Mouse (Mus musculus): ENCODE data around the gene Nol12. TPM values are rescaled to one million over a fixed set of nuclear protein-coding genes. Genes with fewer than 3 reads are reported as not detected.

Gene Nol12
- total and polyA plus RNA-seq, 3 experiments: 13.7 to 91.1 (median 33.2) TPM

DNA sequence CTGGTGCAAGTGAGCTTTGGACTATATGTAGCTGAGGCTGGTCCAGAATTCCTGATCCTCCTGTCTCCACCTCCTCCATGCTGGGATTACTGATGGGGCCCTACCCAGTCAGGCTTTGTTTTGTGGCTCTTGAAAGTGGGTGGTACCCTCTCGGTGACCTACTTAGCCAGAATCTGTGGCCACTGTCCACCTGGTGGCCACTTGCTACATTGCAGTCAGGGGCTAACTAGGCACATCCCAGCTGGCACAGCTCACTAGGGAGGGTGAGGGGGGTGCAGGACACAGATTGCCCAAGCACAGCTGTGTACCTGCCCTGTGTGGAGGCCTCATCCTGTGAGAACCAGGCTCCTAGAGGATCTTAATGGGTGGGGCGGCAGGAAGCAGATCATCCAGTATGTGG is 28.2 kb downstream of the Nol12 start:
- Histone ChIP-seq H3K4me1 (ENCODE audit: control insufficient read depth in 1 of 2, insufficient read depth in 2 of 2) (peaks cover 4 to 12% of the 10 kb centered on the region in 2 experiments; a peak in 1 of 4 replicates), H3K4me2 (ENCODE audit: insufficient read depth, low read depth, poor library complexity, severe bottlenecking) (no peak overlapping the region), H3K27me3 (replicated peaks) (peaks cover 35% of the 10 kb centered on the region), H3K79me2 (replicated peaks; ENCODE audit: control insufficient read depth, extremely low read depth, insufficient read depth, poor library complexity, severe bottlenecking) (no peaks in the 10 kb centered on the region), H3K9ac (ENCODE audit: insufficient read depth, low read depth) (no peak overlapping the region), H3K4me3 (replicated peaks in 1 of 3; ENCODE audit: low read depth in 2 of 3, low read length in 2 of 3, poor library complexity in 1 of 3) (no peak overlapping the region), H3K36me3 (replicated peaks in 1 of 2; ENCODE audit: control insufficient read depth in 1 of 2, insufficient read depth in 1 of 2, low read length in 1 of 2) (no peaks in the 10 kb centered on the region), H3K9me3 (replicated peaks; ENCODE audit: low read length) (no peaks in the 10 kb centered on the region), H3K27ac (ENCODE audit: insufficient read depth, low read depth) (no peak overlapping the region)
- dilution Hi-C loops (cut with MboI; ENCODE audit: extremely low pct_ligation_motif_present, extremely low pct_unique_long_range_greater_than_20kb, low sequenced_read_pairs) (no loop called here), in situ Hi-C loops (cut with MboI; ENCODE audit: low pct_ligation_motif_present, low pct_unique_long_range_greater_than_20kb, low sequenced_read_pairs) (no loop called here)
- peak; percentile 65 for DNase-seq (ENCODE audit: extremely low read depth)
- peak; percentile 44 for TF ChIP-seq RAD21 (IDR thresholded peaks at IDR 0.05; ENCODE audit: low read depth, low read length)
- no peak for TF ChIP-seq RCOR1 (conservative IDR thresholded peaks at IDR 0.05; ENCODE audit: low read depth, low read length)
- TF ChIP-seq TBP (conservative IDR thresholded peaks at IDR 0.05; ENCODE audit: low read depth, low read length): no peak
- no peak for TF ChIP-seq NRF1 (IDR thresholded peaks at IDR 0.05; ENCODE audit: low read depth, low read length)
- TF ChIP-seq HCFC1 (IDR thresholded peaks at IDR 0.05; ENCODE audit: low read depth, low read length): no peak
- peak; percentile 73 for TF ChIP-seq SMC3 (IDR thresholded peaks at IDR 0.05; ENCODE audit: low read depth, low read length)
- no peak for TF ChIP-seq CHD2 (IDR thresholded peaks at IDR 0.05; ENCODE audit: low read length)
- TF ChIP-seq ETS1 (conservative IDR thresholded peaks at IDR 0.05; ENCODE audit: low read depth, low read length): no peak
- no peak for TF ChIP-seq UBTF (IDR thresholded peaks at IDR 0.05; ENCODE audit: low read depth, low read length)
- TF ChIP-seq CTCF (conservative IDR thresholded peaks at IDR 0.05 in 1 of 2, IDR thresholded peaks at IDR 0.05 in 1 of 2; ENCODE audit: low read depth in 2 of 2, low read length in 2 of 2): peak; percentile 36 to 75; a peak in 3 of 4 replicates
- TF ChIP-seq POLR2A (IDR thresholded peaks at IDR 0.05; ENCODE audit: low read depth, low read length): no peak
- TF ChIP-seq MYC (IDR thresholded peaks at IDR 0.05; ENCODE audit: low read depth, low read length): no peak
- TF ChIP-seq E2F4 (IDR thresholded peaks at IDR 0.05; ENCODE audit: insufficient replicate concordance, low read depth, low read length): no peak
- no peak for TF ChIP-seq BHLHE40 (IDR thresholded peaks at IDR 0.05; ENCODE audit: low read depth, low read length)

GRCm38 (mm10) chr15:78971626-78972025 is 36.9 kb downstream of the Nol12 start:
- Histone ChIP-seq H3K79me2 (replicated peaks; ENCODE audit: control insufficient read depth, extremely low read depth, insufficient read depth, poor library complexity, severe bottlenecking) (no peaks in the 10 kb centered on the region), H3K4me1 (ENCODE audit: control insufficient read depth in 1 of 2, insufficient read depth in 2 of 2) (no peaks in the 10 kb centered on the region), H3K4me2 (ENCODE audit: insufficient read depth, low read depth, poor library complexity, severe bottlenecking) (no peak overlapping the region), H3K27ac (ENCODE audit: insufficient read depth, low read depth) (no peak overlapping the region), H3K9me3 (replicated peaks; ENCODE audit: low read length) (no peaks in the 10 kb centered on the region), H3K36me3 (replicated peaks in 1 of 2; ENCODE audit: control insufficient read depth in 1 of 2, insufficient read depth in 1 of 2, low read length in 1 of 2) (no peaks in the 10 kb centered on the region), H3K27me3 (replicated peaks) (peaks cover 88% of the 10 kb centered on the region), H3K9ac (ENCODE audit: insufficient read depth, low read depth) (no peak overlapping the region), H3K4me3 (replicated peaks in 1 of 3; ENCODE audit: low read depth in 2 of 3, low read length in 2 of 3, poor library complexity in 1 of 3) (no peak overlapping the region)
- in situ Hi-C loops (cut with MboI; ENCODE audit: low pct_ligation_motif_present, low pct_unique_long_range_greater_than_20kb, low sequenced_read_pairs): no loop called here
- dilution Hi-C loops (cut with MboI; ENCODE audit: extremely low pct_ligation_motif_present, extremely low pct_unique_long_range_greater_than_20kb, low sequenced_read_pairs): no loop called here
- TF ChIP-seq POLR2A (IDR thresholded peaks at IDR 0.05; ENCODE audit: low read depth, low read length): no peak
- DNase-seq (ENCODE audit: extremely low read depth): no peak

DNA sequence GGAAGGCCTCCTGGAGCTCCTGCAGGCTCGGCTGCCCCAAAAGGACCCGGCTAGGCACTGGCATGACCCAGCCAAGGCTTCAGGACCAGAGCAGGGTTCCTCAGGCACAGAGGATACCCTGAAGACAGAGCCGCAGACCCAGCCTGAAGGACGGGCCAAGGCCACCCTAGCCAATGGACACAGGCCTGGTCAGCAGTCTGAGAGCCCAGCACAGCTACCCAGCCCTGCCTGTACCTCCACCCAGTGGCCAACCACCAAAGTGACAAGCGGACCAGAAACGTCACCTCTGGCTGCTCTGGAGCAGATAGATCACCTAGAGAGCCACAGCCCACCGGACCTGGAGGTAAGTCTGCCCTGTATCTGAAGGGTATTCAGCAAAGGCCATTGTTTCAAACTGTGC is 39.2 kb downstream of the Nol12 start:
- Histone ChIP-seq H3K4me3 (replicated peaks in 1 of 3; ENCODE audit: low read depth in 2 of 3, low read length in 2 of 3, poor library complexity in 1 of 3) (no peak overlapping the region), H3K27me3 (replicated peaks) (peaks cover 80% of the 10 kb centered on the region), H3K4me2 (ENCODE audit: insufficient read depth, low read depth, poor library complexity, severe bottlenecking) (no peak overlapping the region), H3K27ac (ENCODE audit: insufficient read depth, low read depth) (no peak overlapping the region), H3K4me1 (ENCODE audit: control insufficient read depth in 1 of 2, insufficient read depth in 2 of 2) (peaks cover 10 to 18% of the 10 kb centered on the region in 2 experiments), H3K79me2 (replicated peaks; ENCODE audit: control insufficient read depth, extremely low read depth, insufficient read depth, poor library complexity, severe bottlenecking) (no peaks in the 10 kb centered on the region), H3K9ac (ENCODE audit: insufficient read depth, low read depth) (no peak overlapping the region), H3K36me3 (replicated peaks in 1 of 2; ENCODE audit: control insufficient read depth in 1 of 2, insufficient read depth in 1 of 2, low read length in 1 of 2) (no peaks in the 10 kb centered on the region), H3K9me3 (replicated peaks; ENCODE audit: low read length) (no peaks in the 10 kb centered on the region)
- TF ChIP-seq RAD21 (IDR thresholded peaks at IDR 0.05; ENCODE audit: low read depth, low read length) (peak; percentile 5), ETS1 (conservative IDR thresholded peaks at IDR 0.05; ENCODE audit: low read depth, low read length) (no peak), E2F4 (IDR thresholded peaks at IDR 0.05; ENCODE audit: insufficient replicate concordance, low read depth, low read length) (no peak), SMC3 (IDR thresholded peaks at IDR 0.05; ENCODE audit: low read depth, low read length) (peak; percentile 31), IRF4 (IDR thresholded peaks at IDR 0.05; ENCODE audit: low read depth, low read length) (no peak), CTCF (conservative IDR thresholded peaks at IDR 0.05 in 1 of 2, IDR thresholded peaks at IDR 0.05 in 1 of 2; ENCODE audit: low read depth in 2 of 2, low read length in 2 of 2) (peak in 1 of 2 experiments; percentile 34; a peak in 2 of 4 replicates), UBTF (IDR thresholded peaks at IDR 0.05; ENCODE audit: low read depth, low read length) (no peak), EP300 (IDR thresholded peaks at IDR 0.05; ENCODE audit: low read length) (no peak), MAFK (IDR thresholded peaks at IDR 0.05; ENCODE audit: insufficient replicate concordance, low read length) (no peak), CHD2 (IDR thresholded peaks at IDR 0.05; ENCODE audit: low read length) (no peak), CHD1 (IDR thresholded peaks at IDR 0.05; ENCODE audit: low read depth, low read length) (no peak)
- no peak for DNase-seq (ENCODE audit: extremely low read depth)
- dilution Hi-C loops (cut with MboI; ENCODE audit: extremely low pct_ligation_motif_present, extremely low pct_unique_long_range_greater_than_20kb, low sequenced_read_pairs) (no loop called here), in situ Hi-C loops (cut with MboI; ENCODE audit: low pct_ligation_motif_present, low pct_unique_long_range_greater_than_20kb, low sequenced_read_pairs) (no loop called here)
